Mouse (Mus musculus): ENCODE measurements at regions not wholly inside any gene's neighbourhood (a gene's known extent, or its start where the extent isn't known, plus 50 kb on each side); places are given as distances from the start of the nearest gene placed in this dataset.

DNA sequence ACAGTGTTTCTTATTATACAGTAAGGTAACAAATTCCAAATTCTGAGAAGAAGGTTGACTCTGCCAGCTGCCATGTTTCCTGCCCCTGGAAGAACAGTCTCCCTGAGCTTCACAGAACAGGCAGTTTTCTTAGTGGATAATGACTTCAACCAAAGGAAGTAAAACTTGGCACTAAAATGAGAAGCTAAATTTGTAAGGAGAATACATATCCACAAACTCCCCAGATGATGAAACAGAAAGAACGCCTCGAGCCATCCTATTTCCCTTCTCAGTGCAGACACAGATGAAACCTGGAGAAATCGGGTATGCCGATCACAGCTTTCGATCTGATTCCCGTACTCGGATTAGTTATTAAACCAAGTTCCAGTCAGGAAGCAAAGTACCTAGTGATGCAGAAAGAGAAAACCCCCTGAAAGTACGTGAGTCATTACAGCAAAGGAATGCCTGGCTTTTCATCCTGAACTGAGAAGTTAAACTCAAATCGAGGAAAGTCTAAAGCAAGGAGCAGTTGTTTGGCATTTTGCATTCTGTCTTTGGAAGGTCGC lies 143.7 kb downstream of the Nsun3 start:
- Histone ChIP-seq H3K27me3 (ENCODE audit: control insufficient read depth, insufficient read depth, insufficient read length) (no peaks in the 10 kb centered on the region), H3K36me3 (ENCODE audit: control insufficient read depth, insufficient read depth) (no peaks in the 10 kb centered on the region), H3K4me2 (ENCODE audit: low read depth) (no peak overlapping the region), H3ac (ENCODE audit: control insufficient read depth, insufficient read length) (no peak overlapping the region), H3K79me2 (ENCODE audit: control insufficient read depth, insufficient read depth) (no peaks in the 10 kb centered on the region), H3K4me3 (no peak overlapping the region)
- TF ChIP-seq SRF (IDR thresholded peaks at IDR 0.05; ENCODE audit: control insufficient read depth, insufficient read length, low read depth) (no peak), TCF3 (IDR thresholded peaks at IDR 0.05; ENCODE audit: insufficient read length, low read depth) (no peak), E2F4 (IDR thresholded peaks at IDR 0.05; ENCODE audit: insufficient read depth) (no peak), MYOD1 (IDR thresholded peaks at IDR 0.05; ENCODE audit: control insufficient read depth in 1 of 3, insufficient read length in 2 of 3, low read depth in 2 of 3) (no peak), POLR2A (IDR thresholded peaks at IDR 0.05; ENCODE audit: insufficient read length, low read depth) (no peak), TCF12 (IDR thresholded peaks at IDR 0.05; ENCODE audit: insufficient read depth, poor library complexity, severe bottlenecking) (no peak), REST (IDR thresholded peaks at IDR 0.05; ENCODE audit: insufficient read depth, insufficient read length) (no peak), USF1 (IDR thresholded peaks at IDR 0.05; ENCODE audit: low read depth) (no peak), MAX (IDR thresholded peaks at IDR 0.05; ENCODE audit: low read depth) (no peak)

GRCm38 (mm10) chr16:62623938-62624337 lies 162.7 kb downstream of the Nsun3 start:
- Histone ChIP-seq H3K4me3 (no peak overlapping the region), H3ac (ENCODE audit: control insufficient read depth, insufficient read length) (no peak overlapping the region), H3K4me2 (ENCODE audit: low read depth) (no peak overlapping the region), H3K36me3 (ENCODE audit: control insufficient read depth, insufficient read depth) (no peaks in the 10 kb centered on the region), H3K79me2 (ENCODE audit: control insufficient read depth, insufficient read depth) (no peaks in the 10 kb centered on the region), H3K27me3 (ENCODE audit: control insufficient read depth, insufficient read depth, insufficient read length) (no peaks in the 10 kb centered on the region)
- no peak for TF ChIP-seq TCF3 (IDR thresholded peaks at IDR 0.05; ENCODE audit: insufficient read length, low read depth)
- no peak for TF ChIP-seq MYOD1 (IDR thresholded peaks at IDR 0.05; ENCODE audit: control insufficient read depth in 1 of 3, insufficient read length in 2 of 3, low read depth in 2 of 3)
- TF ChIP-seq POLR2A (IDR thresholded peaks at IDR 0.05; ENCODE audit: insufficient read length, low read depth) = no peak

DNA sequence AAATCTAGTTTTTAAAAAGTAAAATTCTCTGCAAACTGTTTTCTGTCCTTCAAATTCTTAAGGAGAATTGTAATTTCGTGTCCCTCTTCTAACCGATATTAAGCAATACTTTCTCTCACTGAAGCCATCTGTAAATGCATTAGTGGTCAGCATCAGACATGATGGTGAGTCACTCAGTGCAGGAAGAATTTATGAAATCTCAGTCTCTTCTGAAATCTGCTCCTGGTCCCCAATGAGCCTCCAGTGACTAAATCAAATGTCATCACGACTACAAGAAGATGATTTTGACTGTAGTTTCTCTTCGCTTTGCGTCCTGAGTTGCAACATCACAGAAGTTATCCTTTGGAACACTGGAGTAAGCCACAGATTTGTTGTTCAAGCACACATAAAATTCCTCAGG lies 175.7 kb downstream of the Nsun3 start:
- no peaks in the 10 kb centered on the region for H3K36me3 ChIP-seq (ENCODE audit: control insufficient read depth, insufficient read depth)
- no peak for TF ChIP-seq SRF (IDR thresholded peaks at IDR 0.05; ENCODE audit: control insufficient read depth, insufficient read length, low read depth)
- TF ChIP-seq CEBPB (IDR thresholded peaks at IDR 0.05; ENCODE audit: insufficient read depth, poor library complexity, severe bottlenecking) = peak; percentile 78; the same call in 1 of the 2 replicates
- peak overlapping the region; percentile 50 for H3K4me2 ChIP-seq (ENCODE audit: low read depth)
- no peak overlapping the region for H3ac ChIP-seq (ENCODE audit: control insufficient read depth, insufficient read length)
- H3K79me2 ChIP-seq (ENCODE audit: control insufficient read depth, insufficient read depth) = no peaks in the 10 kb centered on the region
- no peaks in the 10 kb centered on the region for H3K27me3 ChIP-seq (ENCODE audit: control insufficient read depth, insufficient read depth, insufficient read length)
- H3K4me3 ChIP-seq = no peak overlapping the region

- Histone ChIP-seq H3ac (ENCODE audit: control insufficient read depth, insufficient read length) (no peak overlapping the region), H3K79me2 (ENCODE audit: control insufficient read depth, insufficient read depth) (no peaks in the 10 kb centered on the region), H3K4me2 (ENCODE audit: low read depth) (no peak overlapping the region), H3K4me3 (no peak overlapping the region), H3K27me3 (ENCODE audit: control insufficient read depth, insufficient read depth, insufficient read length) (no peaks in the 10 kb centered on the region), H3K36me3 (ENCODE audit: control insufficient read depth, insufficient read depth) (no peaks in the 10 kb centered on the region)
- TF ChIP-seq MAX (IDR thresholded peaks at IDR 0.05; ENCODE audit: low read depth) = no peak
- TF ChIP-seq POLR2AphosphoS2 (IDR thresholded peaks at IDR 0.05; ENCODE audit: insufficient read length, low read depth) = no peak
- no peak for TF ChIP-seq E2F4 (IDR thresholded peaks at IDR 0.05; ENCODE audit: insufficient read depth)
- TF ChIP-seq TCF12 (IDR thresholded peaks at IDR 0.05; ENCODE audit: insufficient read depth, poor library complexity, severe bottlenecking) = no peak
- TF ChIP-seq REST (IDR thresholded peaks at IDR 0.05; ENCODE audit: insufficient read depth, insufficient read length) = no peak
- TF ChIP-seq POLR2A (IDR thresholded peaks at IDR 0.05; ENCODE audit: insufficient read length, low read depth) = no peak
- TF ChIP-seq MYOG (IDR thresholded peaks at IDR 0.05; ENCODE audit: control insufficient read depth in 1 of 3, insufficient read depth in 1 of 3, insufficient read length in 2 of 3, low read depth in 2 of 3) = no peak
- TF ChIP-seq SRF (IDR thresholded peaks at IDR 0.05; ENCODE audit: control insufficient read depth, insufficient read length, low read depth) = no peak
- no peak for TF ChIP-seq MYOD1 (IDR thresholded peaks at IDR 0.05; ENCODE audit: control insufficient read depth in 1 of 3, insufficient read length in 2 of 3, low read depth in 2 of 3)
- TF ChIP-seq USF1 (IDR thresholded peaks at IDR 0.05; ENCODE audit: low read depth) = no peak
- no peak for TF ChIP-seq TCF3 (IDR thresholded peaks at IDR 0.05; ENCODE audit: insufficient read length, low read depth)
- no peak for TF ChIP-seq CEBPB (IDR thresholded peaks at IDR 0.05; ENCODE audit: insufficient read depth, poor library complexity, severe bottlenecking)
Observed at GRCm38 (mm10) chr16:62608617-62609016, 178.0 kb downstream of the Nsun3 start.

GRCm38 (mm10) chr16:62605920-62606319 lies 180.7 kb downstream of the Nsun3 start:
- no peaks in the 10 kb centered on the region for H3K79me2 ChIP-seq (ENCODE audit: control insufficient read depth, insufficient read depth)
- TF ChIP-seq USF1 (IDR thresholded peaks at IDR 0.05; ENCODE audit: low read depth) = no peak
- no peak for TF ChIP-seq POLR2A (IDR thresholded peaks at IDR 0.05; ENCODE audit: insufficient read length, low read depth)
- no peak for TF ChIP-seq SRF (IDR thresholded peaks at IDR 0.05; ENCODE audit: control insufficient read depth, insufficient read length, low read depth)
- TF ChIP-seq E2F4 (IDR thresholded peaks at IDR 0.05; ENCODE audit: insufficient read depth) = no peak
- no peak for TF ChIP-seq CEBPB (IDR thresholded peaks at IDR 0.05; ENCODE audit: insufficient read depth, poor library complexity, severe bottlenecking)
- TF ChIP-seq POLR2AphosphoS2 (IDR thresholded peaks at IDR 0.05; ENCODE audit: insufficient read length, low read depth) = no peak
- no peak for TF ChIP-seq REST (IDR thresholded peaks at IDR 0.05; ENCODE audit: insufficient read depth, insufficient read length)
- TF ChIP-seq MYOD1 (IDR thresholded peaks at IDR 0.05; ENCODE audit: control insufficient read depth in 1 of 3, insufficient read length in 2 of 3, low read depth in 2 of 3) = no peak
- TF ChIP-seq MAX (IDR thresholded peaks at IDR 0.05; ENCODE audit: low read depth) = no peak
- no peak for TF ChIP-seq TCF3 (IDR thresholded peaks at IDR 0.05; ENCODE audit: insufficient read length, low read depth)
- no peak for TF ChIP-seq MYOG (IDR thresholded peaks at IDR 0.05; ENCODE audit: control insufficient read depth in 1 of 3, insufficient read depth in 1 of 3, insufficient read length in 2 of 3, low read depth in 2 of 3)
- TF ChIP-seq TCF12 (IDR thresholded peaks at IDR 0.05; ENCODE audit: insufficient read depth, poor library complexity, severe bottlenecking) = no peak

More at GRCm38 (mm10) chr16:62605920-62606319, 180.7 kb downstream of the Nsun3 start:
- H3K4me3 ChIP-seq = no peak overlapping the region
- no peak overlapping the region for H3ac ChIP-seq (ENCODE audit: control insufficient read depth, insufficient read length)
- H3K36me3 ChIP-seq (ENCODE audit: control insufficient read depth, insufficient read depth) = no peaks in the 10 kb centered on the region
- H3K4me2 ChIP-seq (ENCODE audit: low read depth) = no peak overlapping the region
- H3K27me3 ChIP-seq (ENCODE audit: control insufficient read depth, insufficient read depth, insufficient read length) = no peaks in the 10 kb centered on the region
